ENCODE assay signal across 9 mouse cellular contexts in genomic region chr5:52064804-52065451, GRCm38 (mm10).
DNase-seq lines count a peak whose midpoint lies in the region; ATAC-seq and TF ChIP-seq lines count a peak whose summit lies in the region.
"Had no signal": no experiment of that assay in that cellular context is flagged by ENCODE, and none has a peak within 500 bp of the region (broad histone marks: within the 10 kb centered on the region; RNA-seq: fewer than 3 reads in every experiment).

No protein-coding gene starts in this region.

- no peaks in the 10 kb centered on the region for H3K27me3 ChIP-seq in C2C12 (ENCODE audit: control insufficient read depth, insufficient read depth, insufficient read length)
- 0 out of 2 replicates have a peak, but pooled peaks cover 4% of the 10 kb centered on the region for H3K27me3 ChIP-seq in heart, embryonic 12.5 days (replicated peaks)
- no peaks in the 10 kb centered on the region for H3K27me3 ChIP-seq in kidney, postnatal 0 days (ENCODE audit: insufficient read depth, low read length)
- no peaks in the 10 kb centered on the region for H3K27me3 ChIP-seq in liver, adult 2 months (ENCODE audit: control insufficient read depth, insufficient read depth, low read length)
- no peaks in the 10 kb centered on the region for H3K27me3 ChIP-seq in splenic B cell, adult 2 months (ENCODE audit: control insufficient read depth, insufficient read depth, low read length, poor library complexity, severe bottlenecking)

- no peaks in the 10 kb centered on the region for H3K79me3 ChIP-seq in C2C12 (ENCODE audit: low read depth)

- H3K36me3 ChIP-seq in C2C12 (ENCODE audit: control insufficient read depth, insufficient read depth) = no peaks in the 10 kb centered on the region
- H3K36me3 ChIP-seq in heart, embryonic 12.5 days = no peaks in the 10 kb centered on the region
- H3K36me3 ChIP-seq in kidney, postnatal 0 days (ENCODE audit: insufficient read depth, low read length) = no peaks in the 10 kb centered on the region
- H3K36me3 ChIP-seq in liver, adult 2 months (ENCODE audit: control insufficient read depth, insufficient read depth, low read length) = no peaks in the 10 kb centered on the region
- no peaks in the 10 kb centered on the region for H3K36me3 ChIP-seq in splenic B cell, adult 2 months (ENCODE audit: control insufficient read depth, insufficient read depth, low read length, poor library complexity, severe bottlenecking)

- H3K9me3 ChIP-seq in heart, embryonic 12.5 days (replicated peaks) = no peaks in the 10 kb centered on the region
- no peaks in the 10 kb centered on the region for H3K9me3 ChIP-seq in kidney, postnatal 0 days (replicated peaks; ENCODE audit: low read length)

- H3K79me2 ChIP-seq in C2C12 (ENCODE audit: control insufficient read depth, insufficient read depth) = no peaks in the 10 kb centered on the region
- no peaks in the 10 kb centered on the region for H3K79me2 ChIP-seq in liver, adult 2 months (ENCODE audit: control insufficient read depth, insufficient read depth, low read length)

- H3K4me2 ChIP-seq in heart, embryonic 12.5 days = no peak overlapping the region
- no peak overlapping the region for H3K4me2 ChIP-seq in kidney, postnatal 0 days (ENCODE audit: low read length)

- ATAC-seq in heart, embryonic 12.5 days (ENCODE audit: insufficient number of reproducible peaks, low FRiP score) = peak; percentile 29; the same call in 1 of the 2 replicates
- peak; percentile 82; the same call in 1 of the 2 replicates for ATAC-seq in kidney, postnatal 0 days (replicated peaks; ENCODE audit: low FRiP score, low read depth)

- H3ac ChIP-seq in C2C12 (ENCODE audit: control insufficient read depth, insufficient read length, low read depth) = no peak overlapping the region

- 33% methylated on average over 16 of the region's 16 CpGs for WGBS in heart, embryonic 12.5 days
- 28% methylated on average over 16 of the region's 16 CpGs for WGBS in kidney, postnatal 0 days
- WGBS in liver, adult 2 months = 34% methylated on average over 16 of the region's 16 CpGs

- no peaks in the 10 kb centered on the region for H3K4me1 ChIP-seq in embryonic fibroblast, embryonic 13.5 days (ENCODE audit: control insufficient read depth, insufficient read depth, low read length)
- no peaks in the 10 kb centered on the region for H3K4me1 ChIP-seq in heart, embryonic 12.5 days (replicated peaks)
- H3K4me1 ChIP-seq in kidney, postnatal 0 days (replicated peaks; ENCODE audit: insufficient read depth, low read length) = no peaks in the 10 kb centered on the region
- no peaks in the 10 kb centered on the region for H3K4me1 ChIP-seq in liver, adult 2 months (ENCODE audit: control insufficient read depth, insufficient read depth, low read length)

- peak; percentile 91 for DNase-seq in brain, adult 2 months (ENCODE audit: low read depth, low spot score)
- DNase-seq in kidney, postnatal 0 days (ENCODE audit: low spot score) = peak; percentile 91
- DNase-seq in liver, adult 2 months (ENCODE audit: extremely low read depth, low read depth, low spot score) = peak; percentile 56
- DNase-seq in natural killer cell, adult 2 months (ENCODE audit: low spot score in 2 of 2) = peak; percentile 4 to 39
- peak; percentile 62 for DNase-seq in splenic B cell, adult 2 months (ENCODE audit: low read depth, low spot score)

- H3K4me3 ChIP-seq in C2C12 (ENCODE audit: insufficient read depth, poor library complexity, severe bottlenecking) = no peak overlapping the region
- H3K4me3 ChIP-seq in embryonic fibroblast, embryonic 13.5 days (ENCODE audit: insufficient read depth, low read length) = no peak overlapping the region
- H3K4me3 ChIP-seq in heart, embryonic 12.5 days = no peak overlapping the region
- no peak overlapping the region for H3K4me3 ChIP-seq in kidney, postnatal 0 days (replicated peaks; ENCODE audit: low read depth, low read length)
- no peak overlapping the region for H3K4me3 ChIP-seq in liver, adult 2 months (ENCODE audit: insufficient read depth, low read depth, low read length)
- H3K4me3 ChIP-seq: erythroblast, embryonic 14.5 days had no signal

- TF ChIP-seq POLR2A in embryonic fibroblast, embryonic 13.5 days (IDR thresholded peaks at IDR 0.05; ENCODE audit: low read depth, low read length) = no peak
- TF ChIP-seq POLR2A in liver, adult 2 months (IDR thresholded peaks at IDR 0.05; ENCODE audit: extremely low read depth, insufficient read depth, low read length) = no peak

- H3K27ac ChIP-seq in embryonic fibroblast, embryonic 13.5 days (ENCODE audit: insufficient read depth, low read length) = no peak overlapping the region
- H3K27ac ChIP-seq in heart, embryonic 12.5 days (ENCODE audit: poor library complexity, severe bottlenecking) = no peak overlapping the region
- no peak overlapping the region for H3K27ac ChIP-seq in kidney, postnatal 0 days
- H3K27ac ChIP-seq in liver, adult 2 months (replicated peaks; ENCODE audit: insufficient read depth, low read depth, low read length) = no peak overlapping the region

- TF ChIP-seq CTCF in C2C12 (IDR thresholded peaks at IDR 0.05; ENCODE audit: control insufficient read depth, insufficient read depth, insufficient read length) = peak; percentile 92
- TF ChIP-seq CTCF in embryonic fibroblast, embryonic 13.5 days (IDR thresholded peaks at IDR 0.05; ENCODE audit: borderline replicate concordance, insufficient read depth, low read length) = peak; percentile 98
- TF ChIP-seq CTCF in kidney, postnatal 0 days (IDR thresholded peaks at IDR 0.05; ENCODE audit: low read depth) = peak; percentile 98
- TF ChIP-seq CTCF in liver, adult 2 months (IDR thresholded peaks at IDR 0.05; ENCODE audit: low read depth, low read length) = peak; percentile 99

- no peak overlapping the region for H3K9ac ChIP-seq in heart, embryonic 12.5 days
- no peak overlapping the region for H3K9ac ChIP-seq in kidney, postnatal 0 days (ENCODE audit: low read depth, low read length)
- no peak overlapping the region for H3K9ac ChIP-seq in liver, adult 2 months (ENCODE audit: low read depth, low read length)

TF ChIP-seq in C2C12, 6 proteins besides CTCF, POLR2A, EP300 and RAD21:
- no peak for TF ChIP-seq MYOG (IDR thresholded peaks at IDR 0.05; ENCODE audit: control insufficient read depth, extremely low read depth, insufficient read length)
- TF ChIP-seq MYOD1 (IDR thresholded peaks at IDR 0.05; ENCODE audit: control insufficient read depth, insufficient read length, low read depth) = no peak
- TF ChIP-seq MAX (IDR thresholded peaks at IDR 0.05) = peak; percentile 29
- TF ChIP-seq USF1 (IDR thresholded peaks at IDR 0.05; ENCODE audit: low read depth) = peak; percentile 15
- no peak for TF ChIP-seq CEBPB (IDR thresholded peaks at IDR 0.05; ENCODE audit: low read depth)
- no peak for TF ChIP-seq FOSL1 (IDR thresholded peaks at IDR 0.05; ENCODE audit: insufficient read depth, low read length, poor library complexity, severe bottlenecking)
TF ChIP-seq in C2C12: peak in this region for 2.

Comparison
In these comparisons a context has a peak if more than half of its experiments do, and no peak if none do; other contexts are left out.
1. DNase-seq: peak in every context shown above with its lines; median percentile 91 in brain, adult 2 months; 91 in kidney, postnatal 0 days; 62 in splenic B cell, adult 2 months; 56 in liver, adult 2 months; 22 in natural killer cell, adult 2 months.